ENCODE assay signal across 6 mouse cellular contexts in the genomic region with DNA sequence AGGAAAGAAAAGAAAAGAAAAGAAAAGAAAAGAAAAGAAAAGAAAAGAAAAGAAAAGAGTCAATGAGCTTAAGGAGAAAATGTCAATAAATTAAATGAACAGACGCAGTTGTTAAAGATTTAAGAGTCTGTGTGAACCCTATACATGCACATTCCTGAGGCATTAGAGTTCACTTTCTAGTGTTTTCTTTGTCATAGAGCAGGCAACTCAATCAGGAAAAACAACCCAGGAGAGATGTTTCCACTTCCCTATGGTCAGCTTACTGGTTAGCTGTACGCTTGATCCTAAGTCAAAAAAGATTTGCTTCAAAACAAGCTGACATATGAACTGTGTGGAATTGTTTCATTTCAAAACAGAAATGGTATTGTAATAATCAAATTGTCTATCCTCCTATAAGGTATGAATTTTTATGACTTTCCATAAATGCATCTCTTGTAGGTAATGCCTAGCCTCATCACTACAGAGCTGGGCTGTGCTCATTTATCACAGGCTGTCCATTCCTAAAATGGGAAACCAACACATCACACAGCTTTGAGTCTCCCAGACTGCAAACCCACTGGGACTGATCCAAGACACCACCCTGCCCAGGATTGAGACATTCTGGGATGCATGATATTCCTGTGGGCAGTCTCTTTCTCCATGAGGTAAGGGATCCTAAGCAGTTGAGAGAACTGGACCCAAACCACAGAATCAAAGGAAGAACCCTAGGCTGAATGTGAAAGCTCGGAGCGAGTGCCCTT.
"Had no signal": no experiment of that assay in that cellular context is flagged by ENCODE, and none has a peak within 500 bp of the region (broad histone marks: within the 10 kb centered on the region; RNA-seq: fewer than 3 reads in every experiment).

No protein-coding gene starts in this region.

- ATAC-seq: liver, embryonic 12.5 days; midbrain, embryonic 13.5 days had no signal

- H3K27me3 ChIP-seq: limb, embryonic 15.5 days; liver, embryonic 12.5 days; lung, embryonic 15.5 days; midbrain, embryonic 13.5 days had no signal

- H3K9me3 ChIP-seq: limb, embryonic 15.5 days; liver, embryonic 12.5 days; lung, embryonic 15.5 days; midbrain, embryonic 13.5 days had no signal

- H3K4me1 ChIP-seq: limb, embryonic 15.5 days; lung, embryonic 15.5 days; midbrain, embryonic 13.5 days had no signal

- DNase-seq: thymus, adult 18-20 months; thymus, postnatal 14 days had no signal

- H3K4me2 ChIP-seq: limb, embryonic 15.5 days; liver, embryonic 12.5 days; lung, embryonic 15.5 days; midbrain, embryonic 13.5 days had no signal

- H3K9ac ChIP-seq: limb, embryonic 15.5 days; liver, embryonic 12.5 days; lung, embryonic 15.5 days; midbrain, embryonic 13.5 days had no signal

- H3K27ac ChIP-seq: limb, embryonic 15.5 days; liver, embryonic 12.5 days; midbrain, embryonic 13.5 days had no signal

- H3K4me3 ChIP-seq: limb, embryonic 15.5 days; liver, embryonic 12.5 days; lung, embryonic 15.5 days; midbrain, embryonic 13.5 days had no signal

- H3K36me3 ChIP-seq: limb, embryonic 15.5 days; liver, embryonic 12.5 days; lung, embryonic 15.5 days; midbrain, embryonic 13.5 days had no signal
